Mouse (Mus musculus) layer of hippocampus, postnatal 25 days (tissue): ENCODE data around the gene Samd4b. TPM values are rescaled to one million over a fixed set of nuclear protein-coding genes. Genes with fewer than 3 reads are reported as not detected.
"Not testable (repeated sequence)": the region's sequence is repeated elsewhere in the genome, so short reads cannot be mapped to it uniquely, and the experiment has no call there.

Experiments
- DNase-seq, 2 experiments: peaks; one replicate each; pipeline ENCODE4 v3.0.0; 2022; ENCODE audit warnings: mixed read lengths in 2 of 2, low spot score in 1 of 2; ENCODE audit errors: extremely low spot score in 1 of 2
- total RNA-seq, 2 experiments: library from RNA; stranded (reverse); gene quantifications; 2 replicates each; pipeline ENCODE4 v1.2.3; 2021

Samd4b gene
- total RNA-seq, 2 experiments from 2014 or later, result 70.1 to 71.0 TPM

- peak; percentile 56 to 75 for DNase-seq
Measured at GRCm38 (mm10) chr7:28568253-28568652, 29.7 kb downstream of the Samd4b start.

- no peak for DNase-seq
Measured at GRCm38 (mm10) chr7:28567539-28567938, 30.4 kb downstream of the Samd4b start.

GRCm38 (mm10) chr7:28565407-28565806 is 32.5 kb downstream of the Samd4b start:
- DNase-seq, result no peak

- no peak for DNase-seq
Measured at GRCm38 (mm10) chr7:28562951-28563350, 35.0 kb downstream of the Samd4b start.

- DNase-seq, result no peak
Measured at GRCm38 (mm10) chr7:28562371-28562770, 35.6 kb downstream of the Samd4b start.

- DNase-seq, result no peak
Measured at GRCm38 (mm10) chr7:28561967-28562366, 36.0 kb downstream of the Samd4b start.

GRCm38 (mm10) chr7:28560856-28561255 is 37.1 kb downstream of the Samd4b start:
- DNase-seq, result no peak

- no peak for DNase-seq
Measured at GRCm38 (mm10) chr7:28558486-28558885, 39.5 kb downstream of the Samd4b start.

- no peak for DNase-seq
Measured at GRCm38 (mm10) chr7:28557708-28558107, 40.2 kb downstream of the Samd4b start.

GRCm38 (mm10) chr7:28557069-28557468 is 40.9 kb downstream of the Samd4b start:
- no peak for DNase-seq

GRCm38 (mm10) chr7:28555939-28556535 is 41.9 kb downstream of the Samd4b start:
- no peak for DNase-seq

- DNase-seq, result no peak
Measured at GRCm38 (mm10) chr7:28553076-28553475, 44.9 kb downstream of the Samd4b start.

GRCm38 (mm10) chr7:28547628-28548027 is 50.3 kb downstream of the Samd4b start:
- no peak for DNase-seq

GRCm38 (mm10) chr7:28547154-28547553 is 50.8 kb downstream of the Samd4b start, which contains the start of gene Nccrp1:
Nccrp1 (minus strand) TSS chr7:28547254.
- DNase-seq, result no peak

GRCm38 (mm10) chr7:28546649-28547048 is 51.3 kb downstream of the Samd4b start:
- no peak for DNase-seq

GRCm38 (mm10) chr7:28545891-28546210 is 52.1 kb downstream of the Samd4b start:
- DNase-seq, result no peak

- no peak for DNase-seq
Measured at GRCm38 (mm10) chr7:28545048-28545890, 52.7 kb downstream of the Samd4b start.

- DNase-seq, result no peak
Measured at GRCm38 (mm10) chr7:28544051-28544601, 53.8 kb downstream of the Samd4b start.

GRCm38 (mm10) chr7:28540526-28540925 is 57.4 kb downstream of the Samd4b start, which contains the start of gene Sycn:
Sycn (plus strand) TSS chr7:28540885.
- no peak for DNase-seq

- not testable (repeated sequence) for DNase-seq
Measured at GRCm38 (mm10) chr7:28538886-28539285, 59.1 kb downstream of the Samd4b start.

GRCm38 (mm10) chr7:28532005-28532404 is 65.9 kb downstream of the Samd4b start:
- no peak for DNase-seq
